Mouse (Mus musculus): Measurements from ENCODE around the gene Txnrd2. TPM values are rescaled to one million over a fixed set of nuclear protein-coding genes. Genes with fewer than 3 reads are reported as not detected.

The Txnrd2 gene
- polyA plus RNA-seq, 1 experiment: 21.5 TPM

- DNase-seq (ENCODE audit: low spot score): no peak
Measured at GRCm38 (mm10) chr16:18393595-18393994, 32.6 kb upstream of the Txnrd2 start.

- no peak for DNase-seq (ENCODE audit: low spot score)
Measured at GRCm38 (mm10) chr16:18394056-18394455, 32.1 kb upstream of the Txnrd2 start.

- no peak for DNase-seq (ENCODE audit: low spot score)
Measured at GRCm38 (mm10) chr16:18394777-18395619, 31.2 kb upstream of the Txnrd2 start.

GRCm38 (mm10) chr16:18395620-18396036, 30.6 kb upstream of the Txnrd2 start:
- DNase-seq (ENCODE audit: low spot score): no peak

- DNase-seq (ENCODE audit: low spot score): no peak
Measured at GRCm38 (mm10) chr16:18396201-18396600, 30.0 kb upstream of the Txnrd2 start.

- no peak for DNase-seq (ENCODE audit: low spot score)
Measured at GRCm38 (mm10) chr16:18396791-18397621, 29.2 kb upstream of the Txnrd2 start.

- DNase-seq (ENCODE audit: low spot score): no peak
Measured at GRCm38 (mm10) chr16:18400028-18400427, 26.2 kb upstream of the Txnrd2 start.

- DNase-seq (ENCODE audit: low spot score): no peak
Measured at GRCm38 (mm10) chr16:18400472-18401216, 25.5 kb upstream of the Txnrd2 start.

GRCm38 (mm10) chr16:18403285-18403684, 22.9 kb upstream of the Txnrd2 start:
- no peak for DNase-seq (ENCODE audit: low spot score)

- DNase-seq (ENCODE audit: low spot score): no peak
Measured at GRCm38 (mm10) chr16:18405091-18405854, 20.9 kb upstream of the Txnrd2 start.

- no peak for DNase-seq (ENCODE audit: low spot score)
Measured at GRCm38 (mm10) chr16:18405876-18406275, 20.3 kb upstream of the Txnrd2 start.

GRCm38 (mm10) chr16:18406293-18406692, 19.9 kb upstream of the Txnrd2 start:
- no peak for DNase-seq (ENCODE audit: low spot score)

GRCm38 (mm10) chr16:18407912-18408311, 18.3 kb upstream of the Txnrd2 start:
- DNase-seq (ENCODE audit: low spot score): no peak

- DNase-seq (ENCODE audit: low spot score): no peak
Measured at GRCm38 (mm10) chr16:18409776-18410175, 16.4 kb upstream of the Txnrd2 start.

GRCm38 (mm10) chr16:18410418-18410817, 15.8 kb upstream of the Txnrd2 start:
- no peak for DNase-seq (ENCODE audit: low spot score)

GRCm38 (mm10) chr16:18411026-18411649, 15.0 kb upstream of the Txnrd2 start:
- no peak for DNase-seq (ENCODE audit: low spot score)

GRCm38 (mm10) chr16:18411802-18412476, 14.2 kb upstream of the Txnrd2 start:
- no peak for DNase-seq (ENCODE audit: low spot score)

GRCm38 (mm10) chr16:18413032-18413816, 13.0 kb upstream of the Txnrd2 start:
- no peak for DNase-seq (ENCODE audit: low spot score)

- DNase-seq (ENCODE audit: low spot score): peak; percentile 32
Measured at GRCm38 (mm10) chr16:18416094-18416761, 10.0 kb upstream of the Txnrd2 start.
